Mouse (Mus musculus): ENCODE data around the gene Nkx2-3. TPM values are rescaled to one million over a fixed set of nuclear protein-coding genes. Genes with fewer than 3 reads are reported as not detected.

Gene Nkx2-3
- polyA plus RNA-seq (2014; fragmentation: Nextera tagmentation; extraction: Ambion mirVana) = not detected in 2 replicates

DNA sequence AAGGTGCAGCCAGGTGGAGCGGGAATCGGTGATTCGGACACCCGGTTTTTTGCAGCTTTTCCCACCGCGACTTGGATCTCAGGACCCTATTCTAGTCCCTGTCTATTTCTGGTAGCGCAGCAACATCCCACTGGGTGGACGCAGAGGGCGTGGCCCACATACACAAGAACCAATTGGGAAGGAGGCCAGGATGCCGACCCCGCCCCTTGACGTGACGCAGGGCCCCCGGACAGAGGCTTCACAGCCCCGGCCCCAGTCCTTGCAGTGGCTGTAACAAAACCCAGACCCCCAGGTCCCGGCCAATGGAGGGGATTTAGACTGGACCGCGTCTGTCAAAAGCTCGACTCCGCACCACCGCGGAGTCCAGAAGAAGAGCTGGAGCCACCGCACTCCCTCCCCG is at the start of gene Nkx2-3:
Gene Nkx2-3, plus strand, starts transcription at position 275 of the 400 bp plus-strand sequence.
- 1% methylated on average over 23 of the region's 24 CpGs for WGBS
- peaks cover 89% of the 10 kb centered on the region for H3K27me3 ChIP-seq (ENCODE audit: control insufficient read depth, insufficient read depth, low read length)
- no peak within 1 kb of the TSS for H3K9ac ChIP-seq
- H3K36me3 ChIP-seq (replicated peaks; ENCODE audit: control insufficient read depth, insufficient read depth) = no peaks in the 10 kb centered on the region
- ATAC-seq (ENCODE audit: low FRiP score) (no peak), DNase-seq (ENCODE audit: low spot score) (no peak)
- peak within 1 kb of the TSS; percentile 7; the same call in 1 of the 2 replicates for H3K4me2 ChIP-seq (replicated peaks)
- H3K4me3 ChIP-seq (replicated peaks; ENCODE audit: low read length) = 0 out of 2 replicates have a peak within 1 kb of the TSS, but pooled peaks have one; percentile 4
- H3K9me3 ChIP-seq (ENCODE audit: control insufficient read depth, low read length) = no peaks in the 10 kb centered on the region
- peaks cover 7% of the 10 kb centered on the region; the same call in 1 of the 2 replicates for H3K4me1 ChIP-seq (replicated peaks; ENCODE audit: control insufficient read depth, insufficient read depth, low read length)
- no peak within 1 kb of the TSS for H3K27ac ChIP-seq

DNA sequence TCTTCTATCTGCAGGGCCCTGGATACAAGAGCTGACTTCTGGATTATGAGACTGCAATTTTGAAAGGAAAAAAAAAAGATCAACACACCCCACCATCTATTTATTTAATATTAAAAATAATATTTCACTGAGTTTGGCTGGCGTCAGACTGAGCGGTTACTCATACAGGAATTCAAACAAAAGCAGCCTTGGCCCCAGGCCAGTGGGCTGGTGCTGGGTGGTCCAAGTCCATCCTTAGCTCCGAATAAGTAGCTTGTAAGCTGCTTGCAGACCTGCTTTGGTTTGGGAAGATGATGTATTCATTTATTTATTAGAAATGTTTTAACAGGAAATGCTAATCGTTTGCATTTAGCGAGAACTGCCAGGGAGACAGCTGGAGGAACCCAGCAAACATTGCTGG is 49.0 kb upstream of the Nkx2-3 start:
- no peaks in the 10 kb centered on the region for H3K36me3 ChIP-seq (replicated peaks; ENCODE audit: control insufficient read depth, insufficient read depth)
- no peaks in the 10 kb centered on the region for H3K4me1 ChIP-seq (replicated peaks; ENCODE audit: control insufficient read depth, insufficient read depth, low read length)
- H3K9me3 ChIP-seq (ENCODE audit: control insufficient read depth, low read length) = no peaks in the 10 kb centered on the region
- no peak overlapping the region for H3K4me3 ChIP-seq (replicated peaks; ENCODE audit: low read length)
- 82% methylated on average over 5 of the region's 5 CpGs for WGBS
- ATAC-seq (ENCODE audit: low FRiP score) = no peak
- no peak overlapping the region for H3K27ac ChIP-seq
- peaks cover 6% of the 10 kb centered on the region; the same call in 1 of the 2 replicates for H3K27me3 ChIP-seq (ENCODE audit: control insufficient read depth, insufficient read depth, low read length)
- DNase-seq (ENCODE audit: low spot score) = no peak
- no peak overlapping the region for H3K9ac ChIP-seq
- no peak overlapping the region for H3K4me2 ChIP-seq (replicated peaks)

DNA sequence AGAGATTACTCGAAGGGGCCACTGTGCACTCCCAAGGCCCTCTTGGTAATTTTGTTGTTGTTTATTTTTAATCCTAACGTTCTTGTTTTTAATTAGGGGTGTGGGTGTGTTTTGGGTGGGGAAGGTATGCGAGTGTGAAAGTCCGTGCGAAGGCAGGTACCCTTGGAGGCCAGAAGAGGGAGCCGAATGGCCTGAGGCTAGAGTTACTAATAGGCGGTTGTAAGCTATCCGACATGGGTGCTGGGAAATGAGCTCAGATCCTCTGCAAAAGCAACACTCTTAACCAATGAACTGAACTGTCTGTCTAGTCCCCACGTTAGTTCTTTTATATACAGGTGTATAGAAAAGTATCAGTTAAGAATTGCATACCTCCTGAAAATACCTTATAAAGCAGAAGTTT is 43.8 kb upstream of the Nkx2-3 start:
- no peak for DNase-seq (ENCODE audit: low spot score)
- 50% methylated on average over 9 of the region's 9 CpGs for WGBS
- H3K4me3 ChIP-seq (replicated peaks; ENCODE audit: low read length) = no peak overlapping the region
- no peak overlapping the region for H3K27ac ChIP-seq
- 0 out of 2 replicates have a peak, but pooled peaks cover 3% of the 10 kb centered on the region for H3K4me1 ChIP-seq (replicated peaks; ENCODE audit: control insufficient read depth, insufficient read depth, low read length)
- no peak for ATAC-seq (ENCODE audit: low FRiP score)
- H3K4me2 ChIP-seq (replicated peaks) = no peak overlapping the region
- H3K27me3 ChIP-seq (ENCODE audit: control insufficient read depth, insufficient read depth, low read length) = peaks cover 28% of the 10 kb centered on the region
- H3K36me3 ChIP-seq (replicated peaks; ENCODE audit: control insufficient read depth, insufficient read depth) = no peaks in the 10 kb centered on the region
- no peak overlapping the region for H3K9ac ChIP-seq
- H3K9me3 ChIP-seq (ENCODE audit: control insufficient read depth, low read length) = no peaks in the 10 kb centered on the region

DNA sequence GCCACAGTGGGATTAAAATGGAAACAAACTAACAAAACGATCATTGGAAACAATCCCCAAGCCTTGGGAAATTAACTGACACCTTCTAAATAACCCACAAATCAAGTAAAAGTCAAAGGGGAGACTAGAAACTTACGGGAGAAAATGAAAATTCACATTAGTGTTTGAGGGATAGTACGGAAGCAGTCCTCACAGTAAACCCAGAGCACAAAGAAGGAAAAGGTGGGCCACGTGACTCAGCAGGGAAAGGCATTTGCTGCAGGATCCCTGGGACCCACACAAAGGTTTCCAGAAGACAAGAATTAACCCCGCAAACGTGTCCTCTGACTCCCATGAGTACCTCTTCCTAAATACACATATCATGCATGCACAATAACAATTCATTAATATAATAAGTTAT is 43.0 kb upstream of the Nkx2-3 start:
- H3K9ac ChIP-seq = no peak overlapping the region
- H3K27ac ChIP-seq = no peak overlapping the region
- no peak for DNase-seq (ENCODE audit: low spot score)
- H3K27me3 ChIP-seq (ENCODE audit: control insufficient read depth, insufficient read depth, low read length) = peaks cover 37% of the 10 kb centered on the region
- no peak overlapping the region for H3K4me3 ChIP-seq (replicated peaks; ENCODE audit: low read length)
- WGBS = 52% methylated on average over 6 of the region's 6 CpGs
- no peak for ATAC-seq (ENCODE audit: low FRiP score)
- H3K9me3 ChIP-seq (ENCODE audit: control insufficient read depth, low read length) = no peaks in the 10 kb centered on the region
- H3K4me2 ChIP-seq (replicated peaks) = no peak overlapping the region
- 0 out of 2 replicates have a peak, but pooled peaks cover 3% of the 10 kb centered on the region for H3K4me1 ChIP-seq (replicated peaks; ENCODE audit: control insufficient read depth, insufficient read depth, low read length)
- H3K36me3 ChIP-seq (replicated peaks; ENCODE audit: control insufficient read depth, insufficient read depth) = no peaks in the 10 kb centered on the region

DNA sequence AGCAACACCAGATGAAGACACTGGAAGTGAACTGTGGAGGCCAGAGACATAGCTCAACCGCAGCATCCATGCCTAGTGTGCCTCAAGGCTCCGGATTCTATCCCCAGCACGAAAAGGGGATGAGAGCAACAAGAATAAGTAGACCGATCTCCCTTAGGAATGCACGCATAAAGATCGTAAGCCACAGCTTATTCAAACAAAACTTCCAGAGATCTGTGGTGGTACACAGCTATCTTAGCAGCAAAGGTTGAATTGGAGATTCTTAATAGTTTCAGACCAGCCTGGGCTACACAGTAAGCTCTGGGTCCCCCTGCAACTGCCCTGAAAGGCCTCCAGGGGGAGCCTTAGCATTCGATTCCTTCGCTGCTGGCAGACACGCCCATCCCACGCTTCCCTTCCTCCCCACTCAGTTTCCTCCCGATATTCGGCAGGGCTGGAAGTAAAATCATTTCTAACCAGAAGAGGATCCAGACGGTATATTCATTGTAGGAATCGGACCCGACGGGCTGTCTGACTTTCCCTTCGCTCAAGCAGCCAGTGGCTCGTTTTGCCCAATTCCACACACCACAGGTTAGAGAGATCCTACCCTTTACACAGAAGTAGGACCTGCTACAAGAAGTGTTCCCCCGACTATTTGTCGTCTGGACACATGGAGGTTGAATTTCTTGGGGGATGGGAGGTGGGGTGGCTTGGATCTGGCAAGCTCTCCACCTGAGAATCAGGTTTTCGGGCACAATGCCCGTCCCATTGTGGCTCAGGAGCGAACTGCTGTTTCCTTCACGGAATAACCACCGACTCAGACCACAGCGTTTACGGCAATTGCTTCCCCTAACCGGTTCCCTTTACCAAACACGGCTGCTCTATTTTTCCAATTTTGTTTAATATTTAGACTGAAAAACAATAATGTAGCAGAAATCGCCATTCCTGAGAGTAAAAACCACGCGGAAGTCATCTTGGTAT is 41.0 kb upstream of the Nkx2-3 start:
- Histone ChIP-seq H3K4me2 (replicated peaks) (peak overlapping the region; percentile 71), H3K4me1 (replicated peaks; ENCODE audit: control insufficient read depth, insufficient read depth, low read length) (0 out of 2 replicates have a peak, but pooled peaks cover 3% of the 10 kb centered on the region), H3K36me3 (replicated peaks; ENCODE audit: control insufficient read depth, insufficient read depth) (no peaks in the 10 kb centered on the region), H3K4me3 (replicated peaks; ENCODE audit: low read length) (peak overlapping the region; percentile 41), H3K27me3 (ENCODE audit: control insufficient read depth, insufficient read depth, low read length) (peaks cover 38% of the 10 kb centered on the region), H3K27ac (no peak overlapping the region), H3K9ac (peak overlapping the region; percentile 57), H3K9me3 (ENCODE audit: control insufficient read depth, low read length) (no peaks in the 10 kb centered on the region)
- ATAC-seq (ENCODE audit: low FRiP score) (peak; percentile 80), DNase-seq (ENCODE audit: low spot score) (peak; percentile 90)
- WGBS = 16% methylated on average over 32 of the region's 32 CpGs

DNA sequence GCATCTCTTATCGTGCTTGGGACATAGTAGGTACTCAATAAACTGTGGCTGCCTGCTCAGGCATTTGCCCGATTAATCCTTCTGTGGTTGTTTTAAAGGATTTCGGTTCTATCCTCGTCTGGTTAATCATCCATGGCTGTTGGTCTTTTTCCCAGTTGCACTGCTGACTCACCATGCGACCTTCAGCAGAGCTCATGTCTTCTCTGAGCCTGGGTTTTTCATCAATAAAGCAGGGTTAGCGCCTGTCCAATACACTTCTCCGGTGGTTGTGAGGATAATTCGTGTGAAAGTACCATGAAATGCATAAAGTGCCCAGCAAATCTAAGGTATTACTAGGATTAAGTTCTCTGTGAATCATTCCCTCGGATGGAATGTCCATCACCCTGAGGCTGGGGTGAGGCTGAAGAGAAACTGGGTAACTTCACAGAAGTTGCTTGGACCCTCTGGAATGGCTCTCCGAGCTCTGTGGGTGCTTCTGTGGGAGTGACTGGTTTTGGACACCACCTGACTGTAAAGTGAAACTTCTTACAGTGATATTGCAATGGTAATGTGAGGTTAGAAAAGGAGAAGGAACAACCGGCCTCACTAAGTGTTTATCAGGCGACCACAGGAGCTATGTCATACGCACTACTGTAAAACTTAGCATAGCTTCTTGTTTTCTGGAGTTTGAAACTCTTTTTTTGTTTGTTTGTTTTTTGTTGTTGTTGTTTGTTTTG is 32.9 kb upstream of the Nkx2-3 start:
- Histone ChIP-seq H3K27me3 (ENCODE audit: control insufficient read depth, insufficient read depth, low read length) (peaks cover 40% of the 10 kb centered on the region), H3K4me2 (replicated peaks) (no peak overlapping the region), H3K36me3 (replicated peaks; ENCODE audit: control insufficient read depth, insufficient read depth) (no peaks in the 10 kb centered on the region), H3K4me1 (replicated peaks; ENCODE audit: control insufficient read depth, insufficient read depth, low read length) (no peaks in the 10 kb centered on the region), H3K9ac (no peak overlapping the region), H3K4me3 (replicated peaks; ENCODE audit: low read length) (no peak overlapping the region), H3K27ac (no peak overlapping the region), H3K9me3 (ENCODE audit: control insufficient read depth, low read length) (no peaks in the 10 kb centered on the region)
- WGBS = 83% methylated on average over 13 of the region's 13 CpGs
- ATAC-seq (ENCODE audit: low FRiP score) = no peak
- DNase-seq (ENCODE audit: low spot score) = no peak

DNA sequence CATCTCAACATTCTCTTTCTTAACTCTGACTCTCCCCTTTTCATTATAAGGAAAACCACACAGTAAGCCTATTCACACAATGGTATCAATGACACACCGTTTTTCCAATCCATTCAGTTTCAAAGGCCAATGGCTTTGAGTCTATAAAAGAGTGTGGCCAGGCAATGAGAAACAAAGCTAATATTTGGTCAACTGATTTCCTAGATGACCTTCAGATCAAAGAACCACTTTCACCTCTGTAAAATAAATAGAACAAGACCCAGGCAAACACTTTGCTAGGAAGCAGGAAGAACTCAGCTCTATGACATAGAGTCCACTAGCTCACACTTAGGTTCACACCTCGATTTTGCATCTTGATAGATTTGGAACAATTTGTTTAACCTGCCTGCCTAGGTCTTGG is 30.9 kb upstream of the Nkx2-3 start:
- WGBS = 82% methylated on average over 2 of the region's 2 CpGs
- Histone ChIP-seq H3K27ac (no peak overlapping the region), H3K36me3 (replicated peaks; ENCODE audit: control insufficient read depth, insufficient read depth) (no peaks in the 10 kb centered on the region), H3K9me3 (ENCODE audit: control insufficient read depth, low read length) (no peaks in the 10 kb centered on the region), H3K9ac (no peak overlapping the region), H3K27me3 (ENCODE audit: control insufficient read depth, insufficient read depth, low read length) (peaks cover 59% of the 10 kb centered on the region), H3K4me2 (replicated peaks) (no peak overlapping the region), H3K4me3 (replicated peaks; ENCODE audit: low read length) (no peak overlapping the region), H3K4me1 (replicated peaks; ENCODE audit: control insufficient read depth, insufficient read depth, low read length) (no peaks in the 10 kb centered on the region)
- ATAC-seq (ENCODE audit: low FRiP score) (no peak), DNase-seq (ENCODE audit: low spot score) (no peak)

DNA sequence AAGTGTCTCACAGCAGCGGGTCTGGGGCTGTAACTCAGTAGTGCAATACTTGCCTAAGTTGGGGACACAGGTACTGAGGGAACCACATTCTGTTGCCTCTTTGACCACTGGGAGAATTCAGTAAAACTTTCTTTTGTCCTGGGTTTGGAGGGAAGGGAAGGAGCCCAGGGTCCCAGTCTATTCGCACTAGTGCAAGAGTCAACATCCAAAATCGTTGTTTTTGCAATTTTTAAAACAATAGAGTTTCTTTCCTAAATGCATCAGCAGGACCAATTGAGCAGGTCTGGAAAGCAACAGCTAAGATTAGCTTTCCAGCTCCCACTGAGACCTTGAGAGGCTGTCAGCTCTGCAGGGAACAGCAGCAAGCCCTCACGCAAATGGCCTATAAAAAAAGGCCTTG is 28.9 kb upstream of the Nkx2-3 start:
- no peak overlapping the region for H3K4me3 ChIP-seq (replicated peaks; ENCODE audit: low read length)
- no peak for ATAC-seq (ENCODE audit: low FRiP score)
- no peak overlapping the region for H3K9ac ChIP-seq
- H3K4me2 ChIP-seq (replicated peaks) = no peak overlapping the region
- H3K36me3 ChIP-seq (replicated peaks; ENCODE audit: control insufficient read depth, insufficient read depth) = no peaks in the 10 kb centered on the region
- H3K27me3 ChIP-seq (ENCODE audit: control insufficient read depth, insufficient read depth, low read length) = peaks cover 75% of the 10 kb centered on the region
- H3K4me1 ChIP-seq (replicated peaks; ENCODE audit: control insufficient read depth, insufficient read depth, low read length) = no peaks in the 10 kb centered on the region
- no peak for DNase-seq (ENCODE audit: low spot score)
- 9% methylated on average over 4 of the region's 4 CpGs for WGBS
- no peak overlapping the region for H3K27ac ChIP-seq
- H3K9me3 ChIP-seq (ENCODE audit: control insufficient read depth, low read length) = no peaks in the 10 kb centered on the region

DNA sequence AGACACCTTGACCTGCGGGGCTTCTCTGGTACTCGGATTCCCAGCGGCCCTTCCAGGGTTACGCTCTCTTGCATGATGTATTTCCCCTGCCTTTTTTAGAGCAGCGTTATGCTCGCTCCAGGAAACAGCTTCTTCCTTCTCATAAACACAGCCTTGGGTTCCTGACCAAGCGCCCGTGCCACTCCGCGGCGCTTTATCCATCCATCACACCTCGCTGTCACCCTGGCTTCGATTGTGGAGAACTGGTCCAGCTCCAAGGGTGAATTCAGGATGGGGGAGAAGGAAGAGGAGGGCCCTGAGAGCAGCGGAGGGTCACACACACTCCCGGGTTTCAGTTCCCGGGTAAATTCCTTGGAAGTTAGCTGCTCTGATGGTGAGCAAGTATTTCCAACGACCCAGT is 28.5 kb upstream of the Nkx2-3 start:
- Histone ChIP-seq H3K27ac (no peak overlapping the region), H3K9ac (no peak overlapping the region), H3K27me3 (ENCODE audit: control insufficient read depth, insufficient read depth, low read length) (peaks cover 75% of the 10 kb centered on the region), H3K4me3 (replicated peaks; ENCODE audit: low read length) (no peak overlapping the region), H3K4me2 (replicated peaks) (no peak overlapping the region), H3K9me3 (ENCODE audit: control insufficient read depth, low read length) (no peaks in the 10 kb centered on the region), H3K4me1 (replicated peaks; ENCODE audit: control insufficient read depth, insufficient read depth, low read length) (no peaks in the 10 kb centered on the region), H3K36me3 (replicated peaks; ENCODE audit: control insufficient read depth, insufficient read depth) (no peaks in the 10 kb centered on the region)
- DNase-seq (ENCODE audit: low spot score) (no peak), ATAC-seq (ENCODE audit: low FRiP score) (no peak)
- 1% methylated on average over 17 of the region's 17 CpGs for WGBS

Data from hindbrain, embryonic 14.5 days (tissue).